Mouse (Mus musculus) brain, embryonic 18.5 days (tissue): ENCODE measurements around the gene Klhl24.

Experiments
- DNase-seq: peaks from one replicate; pipeline ENCODE4 v3.0.0-alpha.2; 2012; ENCODE audit warnings: low read depth, low spot score

Gene Klhl24

GRCm38 (mm10) chr16:20140772-20141531 lies 43.6 kb downstream of the Klhl24 start, which contains the start of gene Yeats2:
Gene Yeats2, plus strand, starts transcription at chr16:20141063.
- peak; percentile 58 for DNase-seq

- no peak for DNase-seq
These were observed 47.2 kb downstream of the Klhl24 start for GRCm38 (mm10) chr16:20144568-20144967.

GRCm38 (mm10) chr16:20151991-20152390 lies 54.6 kb downstream of the Klhl24 start:
- DNase-seq = no peak

GRCm38 (mm10) chr16:20153742-20154141 lies 56.4 kb downstream of the Klhl24 start:
- no peak for DNase-seq

GRCm38 (mm10) chr16:20160130-20160529 lies 62.8 kb downstream of the Klhl24 start:
- no peak for DNase-seq

GRCm38 (mm10) chr16:20169071-20169470 lies 71.7 kb downstream of the Klhl24 start:
- DNase-seq = no peak

GRCm38 (mm10) chr16:20169471-20170106 lies 72.2 kb downstream of the Klhl24 start:
- no peak for DNase-seq
